Mouse (Mus musculus): ENCODE results near the gene Stat3. TPM values are rescaled to one million over a fixed set of nuclear protein-coding genes. Genes with fewer than 3 reads are reported as not detected.

The Stat3 gene
- polyA plus RNA-seq, 1 experiment from 2014 or later, result 27.8 TPM

- Histone ChIP-seq H3K27ac (ENCODE audit: low read depth, low read length) (no peak overlapping the region), H3K4me2 (ENCODE audit: low read depth, low read length, severe bottlenecking) (no peak overlapping the region), H3K36me3 (ENCODE audit: control insufficient read depth, insufficient read depth, low read length) (no peaks in the 10 kb centered on the region), H3K9me3 (ENCODE audit: control insufficient read depth, low read length) (no peaks in the 10 kb centered on the region), H3K27me3 (ENCODE audit: control insufficient read depth, insufficient read depth, low read length) (peaks cover 45% of the 10 kb centered on the region), H3K4me1 (replicated peaks; ENCODE audit: control insufficient read depth, insufficient read depth, low read length) (peaks cover 10% of the 10 kb centered on the region; the same call in 1 of the 2 replicates), H3K9ac (ENCODE audit: low read length) (no peak overlapping the region), H3K4me3 (ENCODE audit: low read depth, low read length) (no peak overlapping the region)
- DNase-seq (ENCODE audit: low spot score) (no peak), ATAC-seq (replicated peaks; ENCODE audit: low FRiP score) (no peak)
- WGBS, result 81% methylated on average over 5 of the region's 5 CpGs
These were observed 29.2 kb upstream of the Stat3 start for GRCm38 (mm10) chr11:100968501-100968900.

DNA sequence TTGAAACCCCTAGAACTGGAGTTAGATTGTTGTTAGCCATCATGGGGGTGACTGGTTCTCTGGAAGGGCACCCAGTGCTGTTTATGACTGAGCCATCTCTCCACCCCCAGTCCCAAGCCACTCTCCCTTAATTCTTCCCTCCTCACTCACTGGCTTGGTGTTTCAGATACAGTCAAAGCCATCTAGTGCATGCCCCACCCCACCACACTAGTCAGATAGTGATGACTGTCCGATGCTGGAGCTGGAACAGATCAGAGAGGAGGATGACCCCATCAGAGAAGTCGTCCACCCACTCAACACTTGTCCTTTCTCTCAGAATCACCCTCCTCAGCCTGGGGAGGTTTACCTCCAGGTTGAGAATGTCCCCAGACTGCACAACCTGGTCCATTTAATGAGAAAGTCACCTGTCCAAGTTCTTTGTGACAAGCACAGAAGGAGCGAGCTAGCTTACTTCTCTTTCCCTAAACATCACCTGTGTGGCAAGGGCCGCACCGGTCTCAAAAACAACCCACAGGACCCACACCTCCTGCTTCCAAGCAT, 28.6 kb upstream of the Stat3 start:
- Histone ChIP-seq H3K4me1 (replicated peaks; ENCODE audit: control insufficient read depth, insufficient read depth, low read length) (peaks cover 10% of the 10 kb centered on the region; the same call in 1 of the 2 replicates), H3K4me2 (ENCODE audit: low read depth, low read length, severe bottlenecking) (no peak overlapping the region), H3K27me3 (ENCODE audit: control insufficient read depth, insufficient read depth, low read length) (peaks cover 42% of the 10 kb centered on the region), H3K4me3 (ENCODE audit: low read depth, low read length) (no peak overlapping the region), H3K27ac (ENCODE audit: low read depth, low read length) (no peak overlapping the region), H3K9ac (ENCODE audit: low read length) (no peak overlapping the region), H3K36me3 (ENCODE audit: control insufficient read depth, insufficient read depth, low read length) (no peaks in the 10 kb centered on the region), H3K9me3 (ENCODE audit: control insufficient read depth, low read length) (no peaks in the 10 kb centered on the region)
- ATAC-seq (replicated peaks; ENCODE audit: low FRiP score), result no peak
- DNase-seq (ENCODE audit: low spot score), result no peak
- WGBS, result 85% methylated on average over 5 of the region's 5 CpGs

DNA sequence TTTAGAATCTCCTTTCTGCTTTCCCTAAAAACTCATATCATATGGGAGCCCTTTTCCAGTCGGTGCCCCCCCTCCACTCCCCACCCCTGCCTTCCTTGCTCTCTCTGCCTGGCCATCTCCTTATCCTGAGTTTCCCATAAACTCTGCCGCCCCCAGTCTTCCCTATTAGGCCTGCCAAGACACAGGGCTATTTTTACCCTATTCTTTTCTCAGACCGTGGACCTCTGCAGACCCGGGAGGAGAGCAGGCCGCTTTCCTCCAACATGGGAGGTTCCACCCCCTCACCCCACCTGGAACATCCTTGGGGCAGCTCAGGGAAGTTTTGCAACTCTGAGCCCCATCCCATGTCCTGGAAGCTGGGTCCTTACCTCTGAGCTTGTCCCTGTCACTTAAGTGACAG, 28.0 kb upstream of the Stat3 start:
- WGBS, result 64% methylated on average over 5 of the region's 5 CpGs
- Histone ChIP-seq H3K9me3 (ENCODE audit: control insufficient read depth, low read length) (no peaks in the 10 kb centered on the region), H3K4me1 (replicated peaks; ENCODE audit: control insufficient read depth, insufficient read depth, low read length) (peaks cover 10% of the 10 kb centered on the region; the same call in 1 of the 2 replicates), H3K4me3 (ENCODE audit: low read depth, low read length) (no peak overlapping the region), H3K36me3 (ENCODE audit: control insufficient read depth, insufficient read depth, low read length) (no peaks in the 10 kb centered on the region), H3K9ac (ENCODE audit: low read length) (no peak overlapping the region), H3K27me3 (ENCODE audit: control insufficient read depth, insufficient read depth, low read length) (peaks cover 39% of the 10 kb centered on the region), H3K27ac (ENCODE audit: low read depth, low read length) (no peak overlapping the region), H3K4me2 (ENCODE audit: low read depth, low read length, severe bottlenecking) (no peak overlapping the region)
- DNase-seq (ENCODE audit: low spot score) (no peak), ATAC-seq (replicated peaks; ENCODE audit: low FRiP score) (no peak)

- 87% methylated on average over 6 of the region's 6 CpGs for WGBS
- no peak overlapping the region for H3K9ac ChIP-seq (ENCODE audit: low read length)
- no peaks in the 10 kb centered on the region for H3K36me3 ChIP-seq (ENCODE audit: control insufficient read depth, insufficient read depth, low read length)
- H3K27me3 ChIP-seq (ENCODE audit: control insufficient read depth, insufficient read depth, low read length), result peaks cover 26% of the 10 kb centered on the region
- ATAC-seq (replicated peaks; ENCODE audit: low FRiP score) (no peak), DNase-seq (ENCODE audit: low spot score) (no peak)
- no peak overlapping the region for H3K4me2 ChIP-seq (ENCODE audit: low read depth, low read length, severe bottlenecking)
- H3K4me3 ChIP-seq (ENCODE audit: low read depth, low read length), result no peak overlapping the region
- H3K27ac ChIP-seq (ENCODE audit: low read depth, low read length), result no peak overlapping the region
- H3K4me1 ChIP-seq (replicated peaks; ENCODE audit: control insufficient read depth, insufficient read depth, low read length), result peaks cover 10% of the 10 kb centered on the region; the same call in 1 of the 2 replicates
- H3K9me3 ChIP-seq (ENCODE audit: control insufficient read depth, low read length), result no peaks in the 10 kb centered on the region
These were observed 26.4 kb upstream of the Stat3 start for GRCm38 (mm10) chr11:100965760-100966159.

DNA sequence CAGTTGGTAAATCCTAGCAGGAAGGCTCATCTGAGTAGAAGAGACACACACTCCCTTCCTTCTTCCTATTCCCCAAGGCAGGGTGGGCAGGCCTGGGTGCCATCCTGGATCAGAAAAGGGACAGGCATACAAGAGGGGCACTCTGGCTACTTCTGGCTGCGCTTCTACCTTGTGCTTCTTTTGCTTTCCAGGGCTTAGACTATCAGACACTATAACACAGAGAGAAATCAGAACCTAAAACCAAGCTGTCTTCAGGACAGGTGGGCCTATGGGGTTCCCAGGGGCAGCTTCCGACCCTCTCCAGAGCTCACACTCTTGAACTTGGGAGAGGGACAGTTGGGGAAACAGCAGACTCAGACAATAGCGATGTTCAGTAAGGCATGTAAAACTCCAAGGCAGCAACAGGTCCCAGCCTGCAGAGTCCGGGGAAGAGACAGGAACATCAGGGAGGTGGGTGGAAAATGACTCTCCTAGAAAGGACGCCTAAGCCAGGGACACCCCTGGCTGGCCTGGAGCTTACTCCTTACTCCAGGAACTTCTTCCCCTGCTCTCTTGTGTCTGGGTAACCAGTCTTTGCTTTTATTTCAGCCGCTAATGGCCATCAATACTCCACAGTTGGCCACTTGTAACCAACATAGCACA, 25.7 kb upstream of the Stat3 start:
- H3K4me2 ChIP-seq (ENCODE audit: low read depth, low read length, severe bottlenecking), result no peak overlapping the region
- H3K4me3 ChIP-seq (ENCODE audit: low read depth, low read length), result no peak overlapping the region
- no peak for DNase-seq (ENCODE audit: low spot score)
- no peaks in the 10 kb centered on the region for H3K9me3 ChIP-seq (ENCODE audit: control insufficient read depth, low read length)
- ATAC-seq (replicated peaks; ENCODE audit: low FRiP score), result no peak
- no peaks in the 10 kb centered on the region for H3K36me3 ChIP-seq (ENCODE audit: control insufficient read depth, insufficient read depth, low read length)
- H3K27ac ChIP-seq (ENCODE audit: low read depth, low read length), result no peak overlapping the region
- peaks cover 19% of the 10 kb centered on the region for H3K27me3 ChIP-seq (ENCODE audit: control insufficient read depth, insufficient read depth, low read length)
- WGBS, result 84% methylated on average over 6 of the region's 6 CpGs
- no peak overlapping the region for H3K9ac ChIP-seq (ENCODE audit: low read length)
- peaks cover 7% of the 10 kb centered on the region; the same call in 1 of the 2 replicates for H3K4me1 ChIP-seq (replicated peaks; ENCODE audit: control insufficient read depth, insufficient read depth, low read length)

DNA sequence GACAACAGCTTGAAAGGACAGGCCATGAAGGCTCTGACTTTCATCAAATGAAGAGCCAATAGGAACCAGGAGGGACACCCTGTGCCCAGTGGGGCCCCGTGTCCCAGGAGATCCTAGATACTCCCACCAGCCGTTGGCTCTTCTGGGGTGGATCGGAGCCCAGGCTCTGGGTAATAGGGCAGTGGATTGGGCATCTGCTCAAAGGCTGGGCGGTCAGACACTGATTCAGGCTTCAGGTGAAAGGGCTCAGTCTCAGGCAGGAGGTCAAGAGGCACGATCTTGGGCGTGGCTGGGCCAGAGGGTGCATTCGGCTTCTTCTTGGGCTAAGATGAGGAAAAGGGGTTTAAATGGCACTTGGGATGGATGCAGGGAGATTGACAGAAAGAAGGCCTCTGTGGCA, 24.8 kb upstream of the Stat3 start:
- DNase-seq (ENCODE audit: low spot score) (no peak), ATAC-seq (replicated peaks; ENCODE audit: low FRiP score) (no peak)
- H3K4me3 ChIP-seq (ENCODE audit: low read depth, low read length), result no peak overlapping the region
- H3K27ac ChIP-seq (ENCODE audit: low read depth, low read length), result no peak overlapping the region
- no peaks in the 10 kb centered on the region for H3K9me3 ChIP-seq (ENCODE audit: control insufficient read depth, low read length)
- H3K9ac ChIP-seq (ENCODE audit: low read length), result no peak overlapping the region
- no peak overlapping the region for H3K4me2 ChIP-seq (ENCODE audit: low read depth, low read length, severe bottlenecking)
- H3K36me3 ChIP-seq (ENCODE audit: control insufficient read depth, insufficient read depth, low read length), result no peaks in the 10 kb centered on the region
- WGBS, result 81% methylated on average over 7 of the region's 7 CpGs
- H3K27me3 ChIP-seq (ENCODE audit: control insufficient read depth, insufficient read depth, low read length), result peaks cover 15% of the 10 kb centered on the region
- peaks cover 3% of the 10 kb centered on the region; the same call in 1 of the 2 replicates for H3K4me1 ChIP-seq (replicated peaks; ENCODE audit: control insufficient read depth, insufficient read depth, low read length)

DNA sequence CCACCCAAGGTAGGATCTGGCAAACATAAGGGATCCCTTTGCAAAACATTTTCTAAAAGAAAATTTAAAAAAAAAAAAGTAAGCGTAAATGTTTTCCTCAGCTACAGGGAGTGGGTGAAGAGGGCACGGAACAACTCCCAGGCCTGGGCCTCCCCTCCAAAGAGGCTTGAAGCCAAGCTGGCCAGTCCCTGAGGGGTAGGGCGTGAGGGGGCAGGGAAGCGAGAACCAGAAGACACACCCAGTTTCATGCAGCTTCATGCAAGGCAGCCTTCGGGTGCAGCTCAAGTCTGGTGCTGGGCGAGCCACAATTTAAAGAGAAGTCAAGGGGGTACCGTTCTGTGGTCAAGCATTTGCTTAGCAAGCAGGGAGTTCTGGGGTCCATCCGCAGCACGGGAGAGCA, 24.3 kb upstream of the Stat3 start:
- H3K27me3 ChIP-seq (ENCODE audit: control insufficient read depth, insufficient read depth, low read length), result peaks cover 15% of the 10 kb centered on the region
- peaks cover 6% of the 10 kb centered on the region; the same call in 1 of the 2 replicates for H3K4me1 ChIP-seq (replicated peaks; ENCODE audit: control insufficient read depth, insufficient read depth, low read length)
- no peak overlapping the region for H3K9ac ChIP-seq (ENCODE audit: low read length)
- ATAC-seq (replicated peaks; ENCODE audit: low FRiP score) (no peak), DNase-seq (ENCODE audit: low spot score) (no peak)
- no peaks in the 10 kb centered on the region for H3K36me3 ChIP-seq (ENCODE audit: control insufficient read depth, insufficient read depth, low read length)
- no peak overlapping the region for H3K4me3 ChIP-seq (ENCODE audit: low read depth, low read length)
- H3K27ac ChIP-seq (ENCODE audit: low read depth, low read length), result no peak overlapping the region
- no peak overlapping the region for H3K4me2 ChIP-seq (ENCODE audit: low read depth, low read length, severe bottlenecking)
- WGBS, result 75% methylated on average over 9 of the region's 9 CpGs
- no peaks in the 10 kb centered on the region for H3K9me3 ChIP-seq (ENCODE audit: control insufficient read depth, low read length)

DNA sequence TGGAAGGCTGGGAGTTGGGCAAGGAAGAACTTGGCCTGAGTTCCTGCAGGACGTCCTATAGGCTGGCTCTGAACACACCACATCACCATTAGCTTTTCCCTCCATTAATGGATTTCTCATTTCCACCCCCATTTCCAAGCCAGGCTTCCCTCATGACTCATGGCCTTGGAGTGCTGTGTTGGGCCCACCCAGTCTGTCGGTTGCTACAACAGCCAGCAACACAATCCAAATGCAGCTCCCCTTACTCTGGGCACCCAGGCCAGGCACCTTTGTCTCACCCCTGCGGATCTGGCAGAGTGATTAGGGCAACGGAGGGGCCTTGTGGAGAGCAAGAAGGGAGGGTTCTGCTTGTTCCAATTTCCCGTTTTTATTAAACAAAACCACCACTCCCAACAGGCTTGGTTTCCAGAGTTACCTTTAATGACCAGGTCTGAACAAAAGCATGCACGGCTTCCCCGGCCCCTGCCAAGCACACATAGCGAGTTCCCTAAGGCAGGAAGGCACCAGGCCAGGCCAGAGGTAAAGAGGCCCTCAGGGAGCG, 23.1 kb upstream of the Stat3 start:
- no peak overlapping the region for H3K27ac ChIP-seq (ENCODE audit: low read depth, low read length)
- H3K4me3 ChIP-seq (ENCODE audit: low read depth, low read length), result no peak overlapping the region
- ATAC-seq (replicated peaks; ENCODE audit: low FRiP score) (no peak), DNase-seq (ENCODE audit: low spot score) (no peak)
- H3K36me3 ChIP-seq (ENCODE audit: control insufficient read depth, insufficient read depth, low read length), result no peaks in the 10 kb centered on the region
- peaks cover 9% of the 10 kb centered on the region; the same call in 1 of the 2 replicates for H3K4me1 ChIP-seq (replicated peaks; ENCODE audit: control insufficient read depth, insufficient read depth, low read length)
- peaks cover 22% of the 10 kb centered on the region for H3K27me3 ChIP-seq (ENCODE audit: control insufficient read depth, insufficient read depth, low read length)
- no peak overlapping the region for H3K4me2 ChIP-seq (ENCODE audit: low read depth, low read length, severe bottlenecking)
- no peaks in the 10 kb centered on the region for H3K9me3 ChIP-seq (ENCODE audit: control insufficient read depth, low read length)
- 69% methylated on average over 9 of the region's 9 CpGs for WGBS
- no peak overlapping the region for H3K9ac ChIP-seq (ENCODE audit: low read length)

Data from forebrain, embryonic 11.5 days (tissue).